Mouse (Mus musculus): ENCODE data around the gene Lat2. TPM values are rescaled to one million over a fixed set of nuclear protein-coding genes. Genes with fewer than 3 reads are reported as not detected.

The Lat2 gene
- total and polyA plus RNA-seq, 2 experiments from 2014 or later = 1.9 to 10.7 TPM

GRCm38 (mm10) chr5:134638461-134639268, 23.8 kb upstream of the Lat2 start:
- no peak for TF ChIP-seq EP300 (IDR thresholded peaks at IDR 0.05; ENCODE audit: low read depth)
- TF ChIP-seq CTCF (IDR thresholded peaks at IDR 0.05; ENCODE audit: low read depth) = no peak
- H3K36me3 ChIP-seq (replicated peaks; ENCODE audit: control insufficient read depth, insufficient read depth, low read length) = peaks cover 17% of the 10 kb centered on the region
- peak overlapping the region; percentile 95 for H3K27ac ChIP-seq (ENCODE audit: low read depth)
- H3K4me2 ChIP-seq (ENCODE audit: low read depth, low read length) = peak overlapping the region; percentile 75
- under 1% methylated on average over 83 of the region's 85 CpGs for WGBS
- peak overlapping the region; percentile 94 for H3K4me3 ChIP-seq (ENCODE audit: low read depth, low read length)
- H3K4me1 ChIP-seq (ENCODE audit: control insufficient read depth, insufficient read depth) = peaks cover 9% of the 10 kb centered on the region
- ATAC-seq (ENCODE audit: insufficient read depth, low read depth) = peak; percentile 68
- no peak for DNase-seq (ENCODE audit: low spot score)
- H3K27me3 ChIP-seq (ENCODE audit: control insufficient read depth, insufficient read depth, low read length) = no peaks in the 10 kb centered on the region
- peak overlapping the region; percentile 97 for H3K9ac ChIP-seq (replicated peaks; ENCODE audit: low read depth, low read length)
- H3K9me3 ChIP-seq (replicated peaks; ENCODE audit: control insufficient read depth, low read length) = no peaks in the 10 kb centered on the region

- Histone ChIP-seq H3K4me3 (ENCODE audit: low read depth, low read length) (peak overlapping the region; percentile 94), H3K9me3 (replicated peaks; ENCODE audit: control insufficient read depth, low read length) (no peaks in the 10 kb centered on the region), H3K36me3 (replicated peaks; ENCODE audit: control insufficient read depth, insufficient read depth, low read length) (peaks cover 17% of the 10 kb centered on the region), H3K9ac (replicated peaks; ENCODE audit: low read depth, low read length) (peak overlapping the region; percentile 97), H3K27ac (ENCODE audit: low read depth) (peak overlapping the region; percentile 95), H3K4me2 (ENCODE audit: low read depth, low read length) (peak overlapping the region; percentile 75), H3K4me1 (ENCODE audit: control insufficient read depth, insufficient read depth) (peaks cover 9% of the 10 kb centered on the region), H3K27me3 (ENCODE audit: control insufficient read depth, insufficient read depth, low read length) (no peaks in the 10 kb centered on the region)
- TF ChIP-seq EP300 (IDR thresholded peaks at IDR 0.05; ENCODE audit: low read depth) = no peak
- no peak for TF ChIP-seq CTCF (IDR thresholded peaks at IDR 0.05; ENCODE audit: low read depth)
- WGBS = 22% methylated on average over 5 of the region's 5 CpGs
- no peak for ATAC-seq (ENCODE audit: insufficient read depth, low read depth)
- no peak for DNase-seq (ENCODE audit: low spot score)
Measured at GRCm38 (mm10) chr5:134637820-134638367, 23.1 kb upstream of the Lat2 start.

GRCm38 (mm10) chr5:134632841-134633240, 18.0 kb upstream of the Lat2 start:
- Histone ChIP-seq H3K27me3 (ENCODE audit: control insufficient read depth, insufficient read depth, low read length) (no peaks in the 10 kb centered on the region), H3K9ac (replicated peaks; ENCODE audit: low read depth, low read length) (no peak overlapping the region), H3K4me1 (ENCODE audit: control insufficient read depth, insufficient read depth) (peaks cover 5% of the 10 kb centered on the region), H3K4me3 (ENCODE audit: low read depth, low read length) (no peak overlapping the region), H3K36me3 (replicated peaks; ENCODE audit: control insufficient read depth, insufficient read depth, low read length) (peaks cover 39% of the 10 kb centered on the region), H3K27ac (ENCODE audit: low read depth) (no peak overlapping the region), H3K4me2 (ENCODE audit: low read depth, low read length) (no peak overlapping the region), H3K9me3 (replicated peaks; ENCODE audit: control insufficient read depth, low read length) (no peaks in the 10 kb centered on the region)
- no peak for TF ChIP-seq EP300 (IDR thresholded peaks at IDR 0.05; ENCODE audit: low read depth)
- no peak for TF ChIP-seq CTCF (IDR thresholded peaks at IDR 0.05; ENCODE audit: low read depth)
- DNase-seq (ENCODE audit: low spot score) = no peak
- 57% methylated on average over 2 of the region's 2 CpGs for WGBS
- ATAC-seq (ENCODE audit: insufficient read depth, low read depth) = no peak

GRCm38 (mm10) chr5:134630835-134631234, 16.0 kb upstream of the Lat2 start:
- Histone ChIP-seq H3K9ac (replicated peaks; ENCODE audit: low read depth, low read length) (no peak overlapping the region), H3K4me3 (ENCODE audit: low read depth, low read length) (no peak overlapping the region), H3K27ac (ENCODE audit: low read depth) (no peak overlapping the region), H3K36me3 (replicated peaks; ENCODE audit: control insufficient read depth, insufficient read depth, low read length) (peaks cover 54% of the 10 kb centered on the region), H3K9me3 (replicated peaks; ENCODE audit: control insufficient read depth, low read length) (no peaks in the 10 kb centered on the region), H3K4me1 (ENCODE audit: control insufficient read depth, insufficient read depth) (no peaks in the 10 kb centered on the region), H3K4me2 (ENCODE audit: low read depth, low read length) (no peak overlapping the region), H3K27me3 (ENCODE audit: control insufficient read depth, insufficient read depth, low read length) (no peaks in the 10 kb centered on the region)
- no peak for TF ChIP-seq CTCF (IDR thresholded peaks at IDR 0.05; ENCODE audit: low read depth)
- no peak for TF ChIP-seq EP300 (IDR thresholded peaks at IDR 0.05; ENCODE audit: low read depth)
- ATAC-seq (ENCODE audit: insufficient read depth, low read depth) = no peak
- DNase-seq (ENCODE audit: low spot score) = no peak

- H3K9ac ChIP-seq (replicated peaks; ENCODE audit: low read depth, low read length) = no peak overlapping the region
- H3K4me3 ChIP-seq (ENCODE audit: low read depth, low read length) = no peak overlapping the region
- H3K4me1 ChIP-seq (ENCODE audit: control insufficient read depth, insufficient read depth) = no peaks in the 10 kb centered on the region
- H3K27ac ChIP-seq (ENCODE audit: low read depth) = no peak overlapping the region
- TF ChIP-seq CTCF (IDR thresholded peaks at IDR 0.05; ENCODE audit: low read depth) (no peak), EP300 (IDR thresholded peaks at IDR 0.05; ENCODE audit: low read depth) (no peak)
- DNase-seq (ENCODE audit: low spot score) (no peak), ATAC-seq (ENCODE audit: insufficient read depth, low read depth) (peak; percentile 30; the same call in 1 of the 2 replicates)
- H3K36me3 ChIP-seq (replicated peaks; ENCODE audit: control insufficient read depth, insufficient read depth, low read length) = peaks cover 60% of the 10 kb centered on the region
- WGBS = 25% methylated on average over 4 of the region's 4 CpGs
- H3K9me3 ChIP-seq (replicated peaks; ENCODE audit: control insufficient read depth, low read length) = no peaks in the 10 kb centered on the region
- H3K4me2 ChIP-seq (ENCODE audit: low read depth, low read length) = no peak overlapping the region
- H3K27me3 ChIP-seq (ENCODE audit: control insufficient read depth, insufficient read depth, low read length) = no peaks in the 10 kb centered on the region
Measured at GRCm38 (mm10) chr5:134629508-134629907, 14.7 kb upstream of the Lat2 start.

All from heart, postnatal 0 days (tissue).